Mouse (Mus musculus) inflammation-experienced regulatory T-cells (primary cell): ENCODE measurements around the gene Gm49384. TPM values are rescaled to one million over a fixed set of nuclear protein-coding genes. Genes with fewer than 3 reads are reported as not detected.

ENCODE experiments used
- polyA plus RNA-seq, 2 experiments: library from polyadenylated mRNA; unstranded; fragments of 100-300 nt; shearing (Covaris generic); gene quantifications; one replicate each; pipeline ENCODE4 v1.2.1; 2017

Gene Gm49384
- 10 to 100 TPM; 11.7 to 21.1 TPM for polyA plus RNA-seq

GRCm38 (mm10) chr12:69204052-69204833 is at the start of gene Gm49384:
Gene Gm49384, minus strand, starts transcription at chr12:69204267.

GRCm38 (mm10) chr12:69240876-69241275 is 36.8 kb upstream of the Gm49384 start, which contains the start of gene Klhdc1:
Gene Klhdc1, plus strand, starts transcription at chr12:69241176.

GRCm38 (mm10) chr12:69227776-69228466 is 23.9 kb upstream of the Gm49384 start, which contains the start of gene Pole2:
Gene Pole2, minus strand, starts transcription at chr12:69228195.

GRCm38 (mm10) chr12:69198164-69198535 is 5.9 kb downstream of the Gm49384 start, which contains the start of gene Dnaaf2:
Gene Dnaaf2, minus strand, starts transcription at chr12:69198429.

GRCm38 (mm10) chr12:69196444-69197377 is 7.4 kb downstream of the Gm49384 start, which contains the start of gene Gm49383:
Gene Gm49383, minus strand, starts transcription at chr12:69197104.

GRCm38 (mm10) chr12:69183583-69184308 is 20.3 kb downstream of the Gm49384 start, which contains the start of the genes Rpl36al and Mgat2:
Gene Rpl36al, minus strand, starts transcription at chr12:69184083.
Gene Mgat2, plus strand, starts transcription at chr12:69184157.

GRCm38 (mm10) chr12:69168461-69169106 is 35.5 kb downstream of the Gm49384 start, which contains the start of gene Lrr1:
Gene Lrr1, plus strand, starts transcription at chr12:69168814.

GRCm38 (mm10) chr12:69158765-69159577 is 45.1 kb downstream of the Gm49384 start, which contains the start of gene Rps29:
Gene Rps29, minus strand, starts transcription at chr12:69159186.

Other genes starting within 250 kb of the Gm49384 start
- 1,000 to 10,000 TPM; 1,529 to 1,690 TPM for gene Rps29, start 45.1 kb downstream of the Gm49384 start, polyA plus RNA-seq
- gene Lrr1, start 35.5 kb downstream of the Gm49384 start, polyA plus RNA-seq, result under 1 TPM; 0.59 to 0.82 TPM
- 100 to 1,000 TPM; 368 to 420 TPM for gene Rpl36al, start 20.2 kb downstream of the Gm49384 start, polyA plus RNA-seq
- 10 to 100 TPM; 72.3 to 94.3 TPM for gene Mgat2, start 20.1 kb downstream of the Gm49384 start, polyA plus RNA-seq
- 10 to 100 TPM; 11.0 to 17.6 TPM for gene Gm49383, start 7.2 kb downstream of the Gm49384 start, polyA plus RNA-seq
- gene Dnaaf2, start 5.8 kb downstream of the Gm49384 start, polyA plus RNA-seq, result 10 to 100 TPM in 1 of 2 experiments, 1 to 10 TPM in 1; 8.4 to 12.4 TPM
- 10 to 100 TPM in 1 of 2 experiments, 1 to 10 TPM in 1; 7.2 to 14.1 TPM for gene Pole2, start 23.9 kb upstream of the Gm49384 start, polyA plus RNA-seq
- 10 to 100 TPM; 23.9 to 36.3 TPM for gene Klhdc1, start 36.9 kb upstream of the Gm49384 start, polyA plus RNA-seq
- 10 to 100 TPM; 55.9 to 82.2 TPM for gene Klhdc2, start 92.4 kb upstream of the Gm49384 start, polyA plus RNA-seq
- 100 to 1,000 TPM; 115 to 126 TPM for gene Nemf, start 152.9 kb upstream of the Gm49384 start, polyA plus RNA-seq
- gene Arf6, start 167.9 kb upstream of the Gm49384 start, polyA plus RNA-seq, result 100 to 1,000 TPM; 364 to 379 TPM
- gene Gm9887, start 168.2 kb upstream of the Gm49384 start, polyA plus RNA-seq, result 1 to 10 TPM; 5.8 to 6.5 TPM